Mouse (Mus musculus) left cerebral cortex, adult 2 months (tissue): ENCODE data around the gene Igfbp6. TPM values are rescaled to one million over a fixed set of nuclear protein-coding genes. Genes with fewer than 3 reads are reported as not detected.
A peak's percentile ranks its signal among the peaks of the same experiment; 100 is the strongest.

ENCODE experiments used
- DNase-seq, 2 experiments: peaks; one replicate each; pipeline ENCODE4 v3.0.0; 2021 to 2022; ENCODE audit warnings: low spot score in 2 of 2, mixed read lengths in 1 of 2; ENCODE audit errors: extremely low spot score in 1 of 2
- H3K27ac ChIP-seq: fragments of 200-600 bp; 2 replicates; pipeline ENCODE4 v1.8.1; 2022
- H3K4me3 ChIP-seq: fragments of 200-600 bp; 2 replicates; pipeline ENCODE4 v1.8.1; 2022
- CTCF ChIP-seq: fragments of 200-600 bp; IDR thresholded peaks from 2 replicates; pipeline ENCODE4 v1.8.1; 2022; ENCODE audit warnings: antibody characterized with exemption, mild to moderate bottlenecking, moderate library complexity
- intact Hi-C: fragments of 180-260 bp; cut with DNase I; formaldehyde crosslinking; loops from one replicate; pipeline ENCODE4 v1.15.1; 2025
- long read RNA-seq, 2 experiments: library from polyadenylated mRNA; stranded (forward); transcript quantifications; one replicate each; pipeline ENCODE4 v2.0.0; 2021; ENCODE audit warnings: borderline mapping rate in 2 of 2
- total RNA-seq, 2 experiments: library from RNA; stranded (reverse); gene quantifications; 2 replicates each; pipeline ENCODE4 v1.2.3; 2021

Gene Igfbp6
- total RNA-seq = 10 to 100 TPM; 57.4 to 64.8 TPM
- long read RNA-seq, experiment 1, transcript Igfbp6-201 (4 exons, 1,112 nt) = major isoform, 35 of 43 reads
- long read RNA-seq, experiment 1, partial matches to known transcripts = 6 of 43 reads
- long read RNA-seq, experiment 1, other reads (novel, unspliced or antisense) = 2 of 43 reads
- long read RNA-seq, experiment 2, transcript Igfbp6-201 (4 exons, 1,112 nt) = major isoform, 27 of 29 reads
- long read RNA-seq, experiment 2, partial matches to known transcripts = 1 of 29 reads
- long read RNA-seq, experiment 2, other reads (novel, unspliced or antisense) = 1 of 29 reads

- TF ChIP-seq CTCF = no peak
- intact Hi-C loops = no loop called here
- peak within 1 kb of the TSS; percentile 94 for H3K27ac ChIP-seq
- peak within 1 kb of the TSS; percentile 48 for H3K4me3 ChIP-seq
- DNase-seq = peak in 1 of 2 experiments; percentile 44
Measured at GRCm38 (mm10) chr15:102144274-102144711, at the start of gene Igfbp6. Gene Igfbp6 (plus strand): TSS chr15:102144362.

GRCm38 (mm10) chr15:102094988-102095387 is 49.2 kb upstream of the Igfbp6 start:
- DNase-seq = no peak
- Histone ChIP-seq H3K4me3 (no peak overlapping the region), H3K27ac (no peak overlapping the region)
- TF ChIP-seq CTCF = no peak
- intact Hi-C loops = no loop called here

GRCm38 (mm10) chr15:102097147-102097915 is 46.8 kb upstream of the Igfbp6 start:
- H3K27ac ChIP-seq = no peak overlapping the region
- intact Hi-C loops = no loop called here
- DNase-seq = no peak
- H3K4me3 ChIP-seq = no peak overlapping the region
- no peak for TF ChIP-seq CTCF

- intact Hi-C loops = no loop called here
- no peak overlapping the region for H3K27ac ChIP-seq
- no peak overlapping the region for H3K4me3 ChIP-seq
- TF ChIP-seq CTCF = no peak
- no peak for DNase-seq
Measured at GRCm38 (mm10) chr15:102097991-102098555, 46.1 kb upstream of the Igfbp6 start.

- intact Hi-C loops = no loop called here
- no peak for TF ChIP-seq CTCF
- no peak for DNase-seq
- H3K27ac ChIP-seq = peak overlapping the region; percentile 87
- no peak overlapping the region for H3K4me3 ChIP-seq
Measured at GRCm38 (mm10) chr15:102099260-102099659, 44.9 kb upstream of the Igfbp6 start.

GRCm38 (mm10) chr15:102099771-102100160 is 44.4 kb upstream of the Igfbp6 start:
- H3K27ac ChIP-seq = peak overlapping the region; percentile 87
- TF ChIP-seq CTCF = no peak
- intact Hi-C loops = loop anchor here (5.0 kb wide), 1 partner anchor 123 kb away; no protein-coding TSS in a partner anchor
- DNase-seq = no peak
- peak overlapping the region; percentile 49 for H3K4me3 ChIP-seq

GRCm38 (mm10) chr15:102100161-102100981 is 43.8 kb upstream of the Igfbp6 start, which contains the start of gene Tns2:
Gene Tns2 (plus strand): TSS chr15:102100413.
- intact Hi-C loops = loop anchor here (5.0 kb wide), 1 partner anchor 122 kb away; no protein-coding TSS in a partner anchor
- peak within 1 kb of the TSS; percentile 87 for H3K27ac ChIP-seq
- peak; percentile 57 for TF ChIP-seq CTCF
- H3K4me3 ChIP-seq = peak within 1 kb of the TSS; percentile 49
- peak; percentile 78 for DNase-seq

GRCm38 (mm10) chr15:102100996-102101671 is 43.0 kb upstream of the Igfbp6 start:
- Histone ChIP-seq H3K4me3 (peak overlapping the region; percentile 49), H3K27ac (peak overlapping the region; percentile 87)
- peak; percentile 31 for TF ChIP-seq CTCF
- DNase-seq = no peak
- intact Hi-C loops = loop anchor here (5.0 kb wide), 1 partner anchor 121 kb away; no protein-coding TSS in a partner anchor

GRCm38 (mm10) chr15:102101672-102102541 is 42.3 kb upstream of the Igfbp6 start:
- peak overlapping the region; percentile 49 for H3K4me3 ChIP-seq
- no peak for TF ChIP-seq CTCF
- intact Hi-C loops = loop anchor here (5.0 kb wide), 1 partner anchor 120 kb away; no protein-coding TSS in a partner anchor

More at GRCm38 (mm10) chr15:102101672-102102541, 42.3 kb upstream of the Igfbp6 start:
- DNase-seq = no peak
- peak overlapping the region; percentile 87 for H3K27ac ChIP-seq
